Mouse (Mus musculus) gonadal fat pad, adult 2 months (tissue): ENCODE data around the gene Det1. TPM values are rescaled to one million over a fixed set of nuclear protein-coding genes. Genes with fewer than 3 reads are reported as not detected.

ENCODE experiments used
- DNase-seq: peaks from one replicate; pipeline ENCODE4 v3.0.0-alpha.2; 2012; ENCODE audit warnings: low read depth
- polyA plus RNA-seq: library from polyadenylated mRNA; depleted of rRNA; stranded (reverse); fragments of >200 nt; gene quantifications from 2 replicates; pipeline ENCODE4 v1.2.3, GENCODE M21; 2012; rRNA removed

Det1 gene
- polyA plus RNA-seq, result 16.0 and 16.7 TPM in 2 replicates

DNA sequence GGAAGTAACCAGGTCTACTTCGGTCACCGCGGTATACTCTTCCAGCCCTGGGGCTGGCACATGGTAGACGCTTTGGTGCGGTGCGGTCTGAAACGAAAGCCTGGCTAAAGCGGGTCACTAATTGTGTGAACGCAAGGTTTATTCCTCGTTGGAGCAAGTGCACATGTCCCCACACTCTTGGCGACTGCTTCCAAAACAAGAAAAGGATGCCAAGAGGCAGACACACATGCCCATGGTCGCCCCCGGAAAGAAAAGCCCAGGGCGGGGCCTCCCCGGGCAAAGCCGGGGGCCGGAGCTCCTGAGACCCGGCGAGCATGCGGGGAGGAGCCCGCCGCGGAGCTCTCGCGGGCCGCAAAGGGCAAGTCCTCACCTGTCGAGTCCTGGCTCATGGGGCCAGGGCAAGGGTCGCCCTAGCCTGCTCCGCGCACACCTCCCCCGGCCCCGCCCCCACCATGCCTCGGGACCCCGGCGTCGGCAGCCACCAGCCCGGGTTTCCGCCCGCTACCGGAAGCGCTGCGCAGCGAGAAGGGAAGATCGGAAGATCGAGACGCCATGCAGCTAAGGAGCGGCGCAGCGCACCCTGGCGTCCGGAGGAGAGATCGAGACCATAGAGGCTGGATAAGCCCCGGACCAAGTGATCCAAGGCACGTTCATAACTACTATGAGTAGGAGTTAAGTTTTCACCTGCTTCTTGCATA, at the start of gene Det1:
TSS of gene Det1 (minus strand) at position 527 of the 698 bp plus-strand sequence.
- DNase-seq, result no peak

GRCm38 (mm10) chr7:78895653-78896333, 48.7 kb upstream of the Det1 start, which contains the start of gene Aen:
Gene Aen (plus strand): TSS chr7:78895854.
- DNase-seq, result peak; percentile 88

- DNase-seq, result no peak
These were observed 48.1 kb upstream of the Det1 start for GRCm38 (mm10) chr7:78895021-78895652.

DNA sequence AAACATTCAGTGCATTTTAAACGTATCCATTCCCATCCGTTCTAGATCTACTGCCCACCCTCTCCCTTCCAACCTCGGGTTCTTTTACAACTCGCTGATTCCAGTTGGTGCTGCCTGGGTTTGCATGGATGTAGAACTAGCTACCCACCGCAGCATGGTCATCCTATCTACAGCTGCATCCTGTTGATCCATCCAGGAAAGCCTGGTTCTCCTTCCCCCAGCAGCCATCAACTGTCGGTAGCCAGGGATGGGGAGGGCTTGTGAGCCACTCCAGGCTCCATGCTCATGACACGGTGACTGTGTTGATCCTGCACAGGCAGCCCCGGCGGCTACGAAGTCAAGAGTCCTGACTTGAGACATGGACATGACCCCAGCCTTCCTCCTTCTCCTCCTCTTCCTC, 46.9 kb upstream of the Det1 start:
- DNase-seq, result no peak

DNA sequence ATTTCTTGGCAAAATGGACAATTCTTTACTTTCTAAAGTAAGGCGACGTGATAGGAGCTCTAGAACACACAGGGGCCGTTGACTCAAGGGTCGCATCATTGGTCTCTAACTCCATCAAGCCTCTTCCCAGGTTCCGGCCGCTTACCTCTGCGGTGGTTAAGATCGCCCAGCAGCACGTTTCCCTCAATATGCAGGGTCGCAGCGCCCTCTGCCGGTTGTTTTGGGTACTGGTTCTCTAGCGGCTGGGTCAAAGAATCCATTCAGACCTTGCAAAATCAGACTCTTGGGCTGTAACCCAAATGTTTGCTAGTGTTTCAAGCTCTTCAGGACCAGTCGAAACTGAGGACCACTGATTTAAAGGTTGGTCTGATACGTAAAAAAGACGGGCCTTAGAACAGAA, 43.6 kb upstream of the Det1 start:
- no peak for DNase-seq

DNA sequence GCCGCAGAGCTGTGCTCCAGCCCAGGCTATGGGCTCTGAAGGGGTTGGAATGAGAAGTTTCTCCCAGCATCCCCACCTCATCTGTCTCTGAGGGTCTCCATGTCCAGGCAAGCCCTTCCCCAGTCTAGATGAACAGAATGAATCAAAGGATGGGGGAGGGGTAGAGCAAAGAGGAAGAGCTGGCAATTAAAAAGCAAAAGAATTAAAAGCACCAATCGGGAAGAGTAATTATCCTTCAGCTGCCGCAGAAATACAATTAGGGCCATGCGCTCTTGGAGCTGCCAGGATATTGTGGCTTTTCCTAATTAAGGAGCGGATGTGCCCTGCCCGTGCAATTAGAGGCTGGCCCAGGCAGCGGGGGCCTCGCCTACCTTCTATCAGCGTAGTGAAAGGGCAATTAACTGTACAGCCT, 40.4 kb upstream of the Det1 start:
- DNase-seq, result no peak

DNA sequence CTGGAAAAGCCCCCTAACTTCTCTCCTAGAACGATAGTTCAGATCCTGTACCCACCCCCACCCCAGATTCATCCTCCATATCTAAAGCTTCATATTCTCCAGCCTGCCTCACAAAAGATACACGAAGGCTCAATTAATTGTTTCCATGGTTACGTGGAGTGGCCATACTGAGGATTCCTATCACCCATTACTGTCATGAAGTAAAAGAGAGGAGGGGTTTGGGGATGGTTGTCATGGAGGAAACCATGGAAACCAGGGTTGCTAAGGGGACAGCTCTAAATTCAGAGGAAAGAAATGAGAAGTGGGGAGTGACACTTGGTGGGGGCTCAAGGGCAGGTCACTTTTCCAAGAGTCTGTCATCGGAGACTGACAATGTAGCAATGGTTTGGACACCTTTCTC, 39.4 kb upstream of the Det1 start:
- DNase-seq, result no peak

- DNase-seq, result no peak
These were observed 38.3 kb upstream of the Det1 start for GRCm38 (mm10) chr7:78885404-78885803.

DNA sequence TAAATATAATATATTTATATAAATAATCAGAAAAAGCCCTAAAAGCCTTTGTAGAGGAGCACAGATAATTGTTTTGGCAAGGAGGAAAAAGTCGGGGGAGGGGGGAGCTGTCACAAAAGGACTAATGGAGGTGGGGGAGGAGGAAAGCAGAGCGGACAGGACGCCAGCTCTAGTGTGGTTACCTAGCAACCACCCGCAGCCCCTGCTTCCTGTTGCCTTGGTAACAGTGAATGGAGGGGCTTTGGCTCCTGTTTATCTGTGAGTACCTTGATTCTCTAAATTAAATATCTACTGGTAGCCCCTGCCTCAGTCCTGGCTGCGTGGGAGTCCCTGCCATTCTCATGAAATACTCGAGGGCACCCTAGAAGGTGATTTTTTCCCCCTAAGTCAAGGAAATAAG, 37.1 kb upstream of the Det1 start:
- no peak for DNase-seq

GRCm38 (mm10) chr7:78883726-78884060, 36.6 kb upstream of the Det1 start:
- no peak for DNase-seq

DNA sequence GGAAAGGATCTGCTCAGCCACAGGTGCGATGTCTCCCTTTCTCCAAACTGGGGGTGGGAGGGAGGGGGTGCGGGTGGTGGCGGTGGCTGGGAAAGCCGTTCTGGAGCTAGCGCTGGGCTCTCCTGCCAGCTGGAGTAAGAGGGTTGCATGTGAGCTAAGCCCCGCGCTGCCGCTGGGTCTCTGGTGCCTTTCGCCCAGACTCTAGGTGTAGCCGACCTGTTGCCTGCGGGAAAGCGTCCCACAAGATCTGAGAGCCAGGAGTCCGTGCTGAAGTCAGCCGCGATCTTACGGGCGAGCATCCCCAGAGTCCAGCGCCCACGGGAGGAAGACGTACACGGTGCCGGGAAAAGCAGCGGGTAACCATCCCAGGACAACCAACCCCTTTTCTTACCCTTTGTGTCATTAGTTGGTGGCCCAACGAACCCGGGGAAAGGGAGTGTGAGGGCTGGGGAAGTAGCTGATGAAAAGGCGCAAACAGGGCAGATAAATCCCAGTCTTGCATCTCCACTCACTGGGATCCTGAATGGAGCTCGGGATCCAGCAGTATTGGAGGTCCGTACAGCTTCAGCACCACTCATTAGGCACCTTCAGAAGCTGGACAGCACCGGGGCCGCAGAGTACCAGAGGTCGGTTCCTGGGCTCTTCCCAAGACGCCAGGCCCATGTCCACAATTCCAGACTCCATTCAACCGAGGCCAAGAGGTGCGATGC, 36.1 kb upstream of the Det1 start:
- no peak for DNase-seq

DNA sequence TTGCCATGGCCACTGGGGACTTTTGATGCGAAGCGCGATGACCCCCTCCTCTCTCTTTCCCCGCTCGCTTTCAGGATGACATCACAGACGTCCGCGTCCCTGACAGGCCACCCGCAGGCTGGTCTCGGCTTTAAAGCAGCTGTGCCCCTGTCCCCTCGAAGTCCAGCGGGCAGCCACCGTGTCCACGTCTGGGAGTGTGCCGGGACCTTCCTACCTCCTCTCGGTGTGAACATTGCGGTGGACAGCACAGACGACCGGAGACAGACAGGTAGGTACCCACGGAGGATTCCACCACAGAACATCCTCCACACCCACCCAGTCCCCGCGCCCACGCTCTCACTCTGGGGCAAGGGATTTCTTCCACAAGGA, 35.4 kb upstream of the Det1 start:
- no peak for DNase-seq

GRCm38 (mm10) chr7:78881607-78882468, 34.8 kb upstream of the Det1 start:
- DNase-seq, result no peak

DNA sequence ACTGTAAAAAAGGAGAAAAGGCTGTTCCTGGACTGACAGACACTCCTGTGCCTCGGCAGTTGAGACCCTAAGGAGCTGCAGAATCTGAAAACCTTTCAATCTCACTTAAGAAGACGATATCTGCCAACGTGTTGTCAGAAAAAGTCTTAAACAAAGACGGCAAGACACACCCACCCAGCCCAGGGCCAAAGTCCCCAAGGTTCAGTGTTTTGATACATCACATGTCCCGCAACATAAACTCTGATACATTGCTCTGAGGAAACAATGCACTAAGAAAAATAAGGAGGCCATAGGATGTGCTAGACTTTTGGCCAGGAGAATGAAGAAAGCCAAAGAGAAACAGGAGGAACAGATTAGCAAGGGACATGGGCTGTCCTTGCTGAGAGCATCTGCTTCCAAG, 25.8 kb upstream of the Det1 start:
- no peak for DNase-seq

DNA sequence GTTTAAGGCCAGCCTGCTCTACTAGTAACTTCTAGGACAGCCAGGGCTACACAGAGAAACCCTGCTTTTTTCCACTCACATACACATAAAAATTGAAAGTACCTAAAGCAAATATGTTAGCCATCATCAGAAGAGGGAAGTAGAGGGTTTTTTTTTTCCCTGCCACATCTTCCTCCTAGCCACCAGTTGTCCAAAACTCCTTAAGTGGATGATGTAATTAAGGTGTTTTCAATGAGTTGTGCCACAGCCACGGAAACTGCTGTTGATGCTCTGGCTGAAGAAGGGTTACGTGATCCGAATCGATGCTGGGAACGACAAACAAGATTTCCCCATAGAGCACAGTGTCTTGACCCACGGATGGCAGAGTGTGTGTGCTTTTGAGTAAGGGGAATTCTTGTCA, 25.3 kb upstream of the Det1 start:
- no peak for DNase-seq

DNA sequence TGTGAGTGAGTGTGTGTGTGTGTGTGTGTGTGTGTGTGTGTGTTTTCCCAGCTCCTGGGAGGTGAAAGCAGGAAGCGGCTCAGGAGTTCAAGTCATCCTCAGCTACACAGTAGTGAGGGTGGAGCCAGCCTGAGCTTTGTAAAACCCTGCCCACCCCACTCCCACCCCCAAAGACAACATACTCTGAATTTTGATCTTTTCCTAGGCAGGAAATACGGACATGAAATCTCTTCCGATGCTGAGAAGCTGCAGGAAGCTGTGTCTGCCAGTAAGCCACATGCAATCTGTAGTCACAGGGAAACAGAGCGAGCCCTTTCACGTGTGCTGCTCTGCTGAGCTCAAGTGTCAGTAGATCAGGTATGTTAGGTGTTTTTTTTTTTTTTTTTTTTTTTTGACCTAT, 21.7 kb upstream of the Det1 start:
- DNase-seq, result no peak

DNA sequence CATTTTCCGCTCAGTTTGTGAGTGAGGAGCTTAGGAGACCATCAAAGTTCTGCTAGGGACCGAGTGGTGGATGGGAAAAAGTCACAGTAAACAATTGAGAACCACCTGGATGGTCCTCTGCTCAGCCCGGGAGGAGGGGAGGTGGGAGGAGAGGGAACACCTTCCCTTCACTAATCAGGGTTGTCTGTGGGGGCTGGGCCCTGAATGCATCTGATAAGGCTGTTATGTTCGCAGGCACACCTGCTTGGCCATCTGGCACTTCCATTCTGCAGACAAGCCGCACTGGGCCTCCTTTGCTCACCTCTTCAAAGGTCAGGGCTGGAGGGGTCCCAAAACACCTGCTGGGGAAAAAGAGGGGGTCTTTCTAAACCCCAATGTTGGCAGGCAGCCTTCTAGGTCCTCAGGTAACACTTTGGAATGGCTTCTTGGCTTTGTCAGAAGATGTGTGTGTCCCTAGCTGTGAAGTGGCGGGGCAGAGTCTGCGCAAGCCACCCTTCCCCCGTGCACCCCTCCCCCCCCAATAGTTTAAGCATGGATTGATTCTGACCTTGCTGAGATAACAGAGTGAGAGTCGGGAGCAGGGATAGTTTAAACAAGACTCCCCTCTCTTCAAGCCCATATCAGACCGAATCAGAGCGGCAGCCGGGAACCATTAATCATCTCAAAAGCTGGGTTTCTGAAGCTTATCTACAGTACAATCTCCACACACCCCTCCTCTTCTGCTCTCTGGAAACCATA, 18.3 kb upstream of the Det1 start:
- DNase-seq, result no peak

DNA sequence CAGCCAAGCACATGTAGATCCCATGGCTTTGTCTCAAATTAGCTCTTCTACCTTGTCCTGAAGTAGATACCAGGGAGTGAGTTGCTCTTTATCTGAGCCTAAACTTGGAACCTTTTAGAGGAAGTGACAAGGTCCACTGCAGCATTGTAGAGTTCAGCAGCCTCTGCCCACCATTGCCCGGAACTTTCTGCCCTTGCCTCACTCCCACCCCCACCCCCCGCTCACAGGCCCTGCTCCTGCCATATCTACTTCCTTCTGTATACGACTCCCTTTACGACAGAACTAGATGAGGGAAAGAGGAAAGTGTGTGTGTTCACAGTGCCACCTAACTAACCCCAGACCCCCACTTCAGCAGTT, 17.4 kb upstream of the Det1 start:
- DNase-seq, result no peak

- no peak for DNase-seq
These were observed 16.9 kb upstream of the Det1 start for GRCm38 (mm10) chr7:78863796-78864445.

- no peak for DNase-seq
These were observed 8.1 kb upstream of the Det1 start for GRCm38 (mm10) chr7:78855044-78855655.
